Comparison of ENCODE assay signal across 16 mouse cellular contexts in the genomic region with DNA sequence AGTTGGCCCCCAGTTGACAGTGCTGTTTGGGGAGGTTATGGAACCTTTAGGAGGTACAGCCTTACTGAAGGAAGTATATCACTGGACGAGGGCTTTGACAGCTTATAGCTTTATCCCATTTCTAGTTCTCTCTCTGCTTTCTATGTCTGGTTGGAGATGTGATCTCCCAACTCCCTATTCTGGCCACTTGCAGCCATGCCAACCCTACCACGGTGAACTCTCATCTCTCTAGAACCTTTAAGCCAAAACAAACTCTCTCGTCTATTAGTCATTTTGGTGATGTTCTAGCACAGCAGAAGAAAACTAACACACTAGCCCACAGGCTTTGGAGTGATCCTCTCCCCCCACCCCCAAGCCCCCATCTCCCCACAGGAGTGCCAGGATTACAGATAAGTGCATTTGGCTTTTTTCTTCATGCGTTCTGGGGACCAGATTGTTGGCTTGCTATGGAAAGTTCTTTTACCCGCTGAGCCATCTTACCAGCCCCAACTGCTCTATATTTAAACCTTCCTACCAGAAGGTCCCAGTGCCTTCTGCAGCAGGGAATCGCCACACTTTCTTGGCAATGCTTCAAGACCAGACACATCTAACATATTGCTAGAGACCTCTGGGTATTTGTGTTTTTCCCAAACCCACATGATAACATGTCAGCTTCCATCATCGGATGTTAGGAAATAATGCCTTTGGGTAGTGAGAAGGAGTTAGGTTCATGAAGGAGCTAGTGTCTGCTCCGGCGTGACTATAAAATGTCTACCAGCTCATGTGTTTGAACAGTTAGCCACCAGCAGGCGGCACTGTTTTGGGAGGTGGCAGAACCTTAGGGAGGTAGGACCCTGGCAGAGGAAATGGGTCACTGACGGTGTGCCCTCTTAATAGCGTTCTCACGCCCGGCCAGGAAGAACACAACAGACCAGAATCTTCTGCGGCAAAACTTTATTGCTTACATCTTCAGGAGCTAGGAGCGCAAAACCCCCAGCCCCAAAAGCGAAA.
"Had no signal": no experiment of that assay in that cellular context is flagged by ENCODE, and none has a peak within 500 bp of the region (broad histone marks: within the 10 kb centered on the region; RNA-seq: fewer than 3 reads in every experiment).

No protein-coding gene starts in this region.

- DNase-seq: kidney, adult 11 months; kidney, adult 9 months; kidney, postnatal 36 days; left cerebral cortex, postnatal 4 days; lung, embryonic 14.5 days; lung, postnatal 10 days; lung, postnatal 4 days; midbrain, embryonic 14.5 days; retina, postnatal 1 day; right cerebral cortex, postnatal 4 days; spleen, adult 18-20 months had no signal

- H3K4me1 ChIP-seq: limb, embryonic 13.5 days; midbrain, embryonic 10.5 days; neural tube, embryonic 13.5 days; stomach, embryonic 15.5 days had no signal

- H3K27me3 ChIP-seq: limb, embryonic 13.5 days; neural tube, embryonic 13.5 days; stomach, embryonic 15.5 days had no signal

- H3K9me3 ChIP-seq: limb, embryonic 13.5 days; neural tube, embryonic 13.5 days; stomach, embryonic 15.5 days had no signal

- H3K27ac ChIP-seq: kidney, postnatal 0 days; limb, embryonic 13.5 days; midbrain, embryonic 10.5 days; neural tube, embryonic 13.5 days; stomach, embryonic 15.5 days had no signal

- H3K9ac ChIP-seq: limb, embryonic 13.5 days; lung, embryonic 14.5 days; neural tube, embryonic 13.5 days; stomach, embryonic 15.5 days had no signal

- H3K4me2 ChIP-seq: limb, embryonic 13.5 days; lung, embryonic 14.5 days; neural tube, embryonic 13.5 days; stomach, embryonic 15.5 days had no signal

- H3K36me3 ChIP-seq: limb, embryonic 13.5 days; midbrain, embryonic 10.5 days; neural tube, embryonic 13.5 days; stomach, embryonic 15.5 days had no signal

- H3K4me3 ChIP-seq: limb, embryonic 13.5 days; midbrain, embryonic 10.5 days; neural tube, embryonic 13.5 days; stomach, embryonic 15.5 days had no signal
